Mouse (Mus musculus) cerebellum, adult 2 months (tissue): ENCODE measurements around the gene Wwox.

Experiments used
- CTCF ChIP-seq: fragments of 200-500 bp; IDR thresholded peaks from 2 replicates; pipeline ENCODE4 v1.5.1; 2011; ENCODE audit warnings: low read depth, mild to moderate bottlenecking, control low read depth, low read length, moderate library complexity, borderline replicate concordance; ENCODE audit not compliant: insufficient read depth
- POLR2A ChIP-seq: fragments of 200-500 bp; IDR thresholded peaks from 2 replicates; pipeline ENCODE4 v1.6.1; 2011; ENCODE audit warnings: low read length, control low read depth, borderline replicate concordance; ENCODE audit not compliant: insufficient read depth

GRCm38 (mm10) chr8:114603561-114603960 lies 164.1 kb downstream of the Wwox start:
- TF ChIP-seq CTCF = no peak
- no peak for TF ChIP-seq POLR2A
